Mouse (Mus musculus) neutrophil, adult 5-6 weeks (primary cell): Measurements from ENCODE around the gene Sorcs3. TPM values are rescaled to one million over a fixed set of nuclear protein-coding genes. Genes with fewer than 3 reads are reported as not detected.

Experiments
- ATAC-seq: fragments of 151-379, 151-347 bp; 2 replicates; pipeline ENCODE4 v1.8.0; 2017; ENCODE audit warnings: mild to moderate bottlenecking, moderate TSS enrichment; ENCODE audit not compliant: insufficient number of reproducible peaks, poor library complexity, low FRiP score, severe bottlenecking; ENCODE audit errors: extremely low read depth
- total RNA-seq: library from RNA; stranded (forward); fragments of 200-1000 nt; gene quantifications from 2 replicates; pipeline ENCODE4 v1.2.3, GENCODE M21; 2017

The Sorcs3 gene
- total RNA-seq, 1 experiment from 2014 or later: not detected

DNA sequence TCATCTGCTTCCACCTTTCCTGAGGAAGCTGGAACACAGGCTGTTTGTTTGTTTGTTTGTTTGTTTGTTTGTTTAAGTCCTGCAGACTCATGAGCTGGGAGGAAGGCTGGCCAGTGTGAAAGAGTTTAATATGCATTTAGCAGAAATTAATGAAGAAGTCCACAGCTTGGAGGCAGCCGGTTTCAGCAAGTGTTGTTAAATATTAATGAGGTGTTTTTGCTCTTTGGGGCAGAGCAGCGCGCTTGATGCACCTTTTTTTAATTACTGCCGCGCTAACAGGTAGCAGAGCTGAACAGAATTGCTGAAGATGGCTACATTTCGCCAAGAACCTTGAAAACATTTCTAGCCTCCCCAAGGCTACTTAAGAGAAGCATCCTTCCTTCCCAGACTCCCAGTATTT lies 551.0 kb downstream of the Sorcs3 start:
- no peak for ATAC-seq

DNA sequence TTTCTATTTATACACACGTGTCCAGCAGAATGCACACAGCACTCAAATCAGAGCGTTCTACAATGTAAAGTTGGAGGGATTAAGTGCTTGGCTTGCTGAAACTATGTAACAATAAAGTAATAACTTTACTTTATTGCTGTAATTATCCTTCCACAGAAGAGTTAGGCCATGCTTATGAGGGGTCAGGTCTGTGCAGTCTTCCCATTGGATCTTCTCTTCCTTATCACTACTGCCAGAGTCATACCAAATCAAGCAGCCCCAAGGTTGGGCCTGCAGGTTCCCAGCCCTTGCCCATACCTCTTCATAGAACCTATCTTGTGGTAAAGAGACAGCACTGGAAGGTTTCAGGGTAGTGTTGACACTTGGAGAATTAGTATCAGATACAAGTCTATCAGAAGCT lies 560.7 kb downstream of the Sorcs3 start:
- ATAC-seq: no peak

DNA sequence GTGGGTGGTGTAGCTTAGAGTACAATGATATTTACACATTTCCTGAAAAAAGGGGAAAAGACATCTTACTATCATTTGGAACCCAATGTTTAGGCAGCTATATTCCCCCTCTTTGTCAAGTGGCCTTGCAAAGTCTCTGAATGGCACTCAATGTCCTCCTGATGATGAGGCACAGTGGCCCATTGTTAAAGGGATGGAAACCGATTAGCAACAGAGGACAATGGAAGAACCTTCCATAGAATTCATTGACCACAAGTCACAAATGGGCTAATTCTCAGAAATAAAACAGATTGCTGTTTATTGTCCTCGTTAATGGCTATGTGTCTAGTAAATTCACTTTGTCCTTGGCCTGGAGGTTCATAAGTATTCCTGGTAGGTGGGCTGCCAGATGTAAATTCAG lies 565.7 kb downstream of the Sorcs3 start:
- ATAC-seq: no peak

DNA sequence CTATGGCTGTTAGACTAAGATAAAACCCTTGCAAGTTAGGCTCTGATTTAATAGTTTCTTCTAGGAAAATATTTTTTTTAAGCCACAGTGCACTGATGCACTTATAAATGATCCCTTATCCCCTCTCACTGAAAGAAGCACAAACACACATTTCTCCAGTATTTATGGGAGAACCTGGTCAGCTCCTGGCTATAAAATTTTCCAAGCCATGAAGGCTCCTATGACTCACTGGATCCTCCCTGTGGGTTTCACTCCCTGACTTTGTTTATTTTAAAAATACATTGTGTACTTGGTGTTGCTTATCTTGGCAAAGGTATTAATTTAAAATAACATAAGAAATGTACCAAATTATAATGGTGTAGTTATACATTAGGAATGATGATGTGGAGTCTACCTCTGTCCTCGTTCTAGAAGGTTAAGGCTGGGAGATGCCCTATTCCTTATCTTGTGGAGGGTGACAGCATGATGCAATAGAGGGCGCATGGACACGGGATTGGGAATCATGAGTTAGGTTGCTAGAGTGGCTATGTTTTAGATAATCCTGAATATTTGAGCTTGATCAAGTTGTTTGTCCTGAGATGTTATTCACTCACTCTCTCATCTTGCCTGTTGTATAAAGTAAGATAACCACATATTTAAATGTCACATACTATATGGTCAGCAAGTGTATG lies 573.4 kb downstream of the Sorcs3 start:
- no peak for ATAC-seq

DNA sequence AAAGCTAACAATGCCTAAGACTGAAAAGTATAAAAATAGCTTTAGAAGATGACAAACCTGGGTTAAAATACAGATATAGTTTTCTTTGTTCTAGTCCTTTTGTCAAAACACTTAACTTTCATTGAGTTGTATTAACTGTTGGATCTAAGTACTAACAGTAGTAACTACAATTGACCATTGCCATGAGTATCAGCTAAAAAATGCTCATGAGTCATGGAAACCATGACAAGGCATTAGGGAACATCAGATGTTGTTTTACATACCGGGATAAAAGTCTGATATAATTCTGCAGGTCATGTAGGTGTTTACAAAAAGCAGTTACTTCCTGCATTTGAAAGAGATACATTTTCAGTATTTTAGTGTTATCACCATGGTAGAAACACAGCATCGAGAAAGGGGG lies 575.0 kb downstream of the Sorcs3 start:
- no peak for ATAC-seq

DNA sequence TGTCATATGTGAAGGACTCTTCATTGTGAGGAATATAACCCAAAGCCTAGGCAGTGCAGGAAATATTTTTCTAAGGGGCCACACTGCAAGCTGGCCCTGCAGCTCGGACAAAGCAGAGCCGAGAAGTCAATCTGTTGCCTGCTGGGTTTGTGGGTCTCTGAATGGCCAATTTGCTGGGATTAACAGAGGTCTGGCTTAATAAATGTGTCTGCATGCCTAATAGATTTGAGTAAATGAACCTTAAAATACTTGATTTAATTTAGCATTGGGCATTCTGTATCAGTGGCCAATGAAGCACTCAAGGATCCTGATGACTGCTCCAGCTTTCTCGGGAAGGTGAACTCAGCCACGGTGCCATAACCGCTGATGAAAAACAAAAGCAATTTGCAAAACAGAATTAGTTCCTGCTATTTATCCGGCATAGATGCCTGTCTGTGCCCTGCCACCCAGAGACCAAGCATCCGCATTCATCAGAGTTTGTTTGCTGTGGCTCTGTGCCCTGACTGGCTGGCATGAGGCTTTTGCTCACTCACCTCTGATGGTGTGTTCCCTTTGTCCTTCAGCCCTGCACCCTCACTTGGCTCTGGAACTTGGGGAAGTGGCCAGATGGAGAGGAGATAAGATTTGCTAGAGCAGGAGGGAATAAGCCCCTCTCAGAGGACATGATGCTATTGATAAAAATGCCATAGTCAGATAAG lies 576.3 kb downstream of the Sorcs3 start:
- no peak for ATAC-seq

GRCm38 (mm10) chr19:48787269-48787668 lies 581.4 kb downstream of the Sorcs3 start:
- no peak for ATAC-seq

- ATAC-seq: no peak
Measured at GRCm38 (mm10) chr19:48804546-48804945, 598.7 kb downstream of the Sorcs3 start.

GRCm38 (mm10) chr19:48811541-48811940 lies 605.7 kb downstream of the Sorcs3 start:
- no peak for ATAC-seq

DNA sequence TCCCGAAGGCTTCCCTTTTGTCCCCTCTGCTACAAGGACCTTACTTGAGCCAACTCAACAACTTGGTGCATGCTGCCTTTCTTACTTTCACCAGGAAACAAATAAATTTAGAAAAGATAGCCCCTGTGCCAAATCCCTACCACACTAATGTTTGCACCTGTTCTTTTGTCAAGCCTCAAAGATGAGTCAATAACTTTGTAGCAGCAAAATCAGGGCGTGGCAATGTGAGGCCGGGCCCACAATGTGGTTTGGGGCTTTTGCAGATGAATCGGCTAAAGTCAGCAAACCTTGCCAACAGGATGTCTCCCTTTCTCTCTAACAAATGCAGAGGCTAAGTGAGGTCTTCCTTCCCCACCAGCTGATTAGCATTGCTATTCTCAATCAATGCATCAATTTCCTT lies 608.0 kb downstream of the Sorcs3 start:
- ATAC-seq: no peak

DNA sequence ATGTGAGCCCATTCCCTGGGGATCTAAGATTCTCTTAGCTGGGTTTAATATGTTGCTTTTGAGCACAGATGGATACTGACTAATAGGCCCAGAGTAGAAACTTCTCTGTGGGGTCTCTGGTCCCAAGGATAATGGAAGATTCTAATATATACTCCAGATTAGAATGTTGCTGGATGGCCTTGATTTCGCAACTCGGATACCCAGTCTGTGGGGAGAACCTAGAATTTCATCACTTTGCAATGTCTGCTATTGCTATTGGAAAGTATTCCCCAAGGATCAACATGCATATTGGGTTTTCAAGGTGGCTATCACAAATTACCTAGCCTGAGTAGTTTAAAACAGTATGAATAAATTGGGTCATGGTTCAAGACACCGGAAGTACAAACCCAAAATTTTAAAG lies 609.2 kb downstream of the Sorcs3 start:
- no peak for ATAC-seq

GRCm38 (mm10) chr19:48820493-48821282 lies 614.9 kb downstream of the Sorcs3 start:
- no peak for ATAC-seq

- ATAC-seq: no peak
Measured at GRCm38 (mm10) chr19:48821283-48821715, 615.5 kb downstream of the Sorcs3 start.

DNA sequence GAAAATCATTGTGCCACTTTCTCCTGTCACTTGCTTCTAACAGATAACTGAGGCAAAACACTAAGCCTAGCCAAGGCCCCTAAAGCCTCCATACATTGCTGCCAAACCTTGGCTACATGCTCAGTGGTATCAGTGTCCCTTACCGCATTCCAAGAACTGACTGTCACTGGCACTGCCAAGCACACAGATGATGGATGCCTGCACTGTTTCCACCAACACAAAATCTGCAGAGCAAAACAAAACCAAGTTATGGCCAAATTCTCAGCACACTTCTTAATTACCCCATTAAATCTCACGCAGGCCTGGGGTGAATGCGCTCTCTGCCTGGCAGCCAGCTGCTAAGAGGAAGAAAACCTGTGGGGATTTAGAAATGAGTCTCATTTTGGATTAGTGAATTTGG lies 628.5 kb downstream of the Sorcs3 start:
- ATAC-seq: no peak

DNA sequence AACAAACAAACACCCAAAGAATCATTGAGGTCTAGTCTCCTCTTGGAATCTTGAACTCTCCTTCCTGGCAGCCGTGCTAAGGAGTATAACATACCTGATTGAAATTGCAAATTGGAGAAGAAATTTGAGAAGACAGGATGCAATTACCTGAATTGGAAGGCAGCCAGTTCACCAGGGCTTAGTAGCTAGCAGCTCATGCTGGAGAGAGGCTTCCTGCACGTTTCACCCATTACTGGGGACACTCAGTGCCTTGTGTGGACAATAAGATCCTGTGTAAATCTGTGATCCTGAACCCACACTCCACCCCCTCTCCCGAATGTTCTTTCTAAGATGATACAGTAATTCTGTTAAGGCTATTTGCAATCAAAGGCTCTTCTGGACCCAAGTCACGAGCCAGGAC lies 633.6 kb downstream of the Sorcs3 start:
- ATAC-seq: no peak

- ATAC-seq: no peak
Measured at GRCm38 (mm10) chr19:48847700-48848099, 641.9 kb downstream of the Sorcs3 start.

DNA sequence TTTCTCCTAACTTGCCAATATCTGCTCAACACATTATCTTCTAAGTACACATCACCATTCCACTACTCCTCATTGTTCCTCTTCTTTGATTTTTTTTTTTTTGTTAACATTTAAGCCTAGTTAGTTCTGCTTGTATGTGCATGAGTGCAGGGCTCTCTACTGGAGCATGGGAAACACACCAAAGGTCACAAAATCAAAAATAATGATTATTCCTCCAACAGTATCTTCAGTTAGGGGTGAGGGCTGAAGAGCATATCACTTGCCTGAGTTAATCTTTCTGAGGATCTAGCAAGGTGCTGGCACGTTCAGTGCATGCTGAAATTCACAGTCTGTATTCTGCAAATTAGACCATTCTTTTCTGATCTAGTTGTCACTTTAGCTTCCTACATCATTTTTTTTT lies 644.6 kb downstream of the Sorcs3 start:
- ATAC-seq: no peak
